Mouse (Mus musculus) hindbrain, embryonic 15.5 days (tissue): Measurements from ENCODE around the gene Erg. TPM values are rescaled to one million over a fixed set of nuclear protein-coding genes. Genes with fewer than 3 reads are reported as not detected.

Source experiments
- ATAC-seq: fragments of 200-750 bp; cut with Nextera tagmentation; 2 replicates; pipeline ENCODE4 v1.8.0; 2017; ENCODE audit warnings: low read depth, moderate number of reproducible peaks, moderate TSS enrichment; ENCODE audit not compliant: low FRiP score
- H3K27ac ChIP-seq: fragments of 300-500 bp; sonication (generic); replicated peaks from 2 replicates; pipeline ENCODE4 v1.5.1; 2015; ENCODE audit warnings: mild to moderate bottlenecking, inconsistent platforms
- H3K27me3 ChIP-seq: fragments of 300-500 bp; sonication (generic); 2 replicates; pipeline ENCODE4 v1.6.1; 2015; ENCODE audit warnings: control low read depth, inconsistent platforms
- H3K36me3 ChIP-seq: fragments of 300-500 bp; sonication (generic); 2 replicates; pipeline ENCODE4 v1.6.1; 2015; ENCODE audit warnings: control low read depth, inconsistent platforms
- H3K4me1 ChIP-seq: fragments of 300-500 bp; sonication (generic); replicated peaks from 2 replicates; pipeline ENCODE4 v1.6.1; 2015; ENCODE audit warnings: control low read depth, inconsistent platforms
- H3K4me2 ChIP-seq: fragments of 300-500 bp; sonication (generic); 2 replicates; pipeline ENCODE4 v1.6.1; 2015; ENCODE audit warnings: moderate library complexity, mild to moderate bottlenecking, inconsistent platforms
- H3K4me3 ChIP-seq: fragments of 300-500 bp; sonication (generic); 2 replicates; pipeline ENCODE4 v1.5.1; 2015; ENCODE audit warnings: mild to moderate bottlenecking, inconsistent platforms
- H3K9ac ChIP-seq: fragments of 300-500 bp; sonication (generic); 2 replicates; pipeline ENCODE4 v1.6.1; 2015; ENCODE audit warnings: inconsistent platforms
- H3K9me3 ChIP-seq: fragments of 300-500 bp; sonication (generic); 2 replicates; pipeline ENCODE4 v1.6.1; 2016; ENCODE audit warnings: control low read depth, inconsistent platforms
- WGBS: fragments of 180-500 bp; shearing (Covaris S2); methylation state at CpG from one replicate; pipeline ENCODE4 v1.1.7; 2015; 5-methylcytosine and 5-hydroxymethylcytosine counted together
- polyA plus RNA-seq: library from polyadenylated mRNA; unstranded; fragments of >200 nt; fragmentation: Nextera tagmentation; extraction: Ambion mirVana; gene quantifications from 2 replicates; pipeline ENCODE4 v1.2.1, GENCODE M21; 2015

Erg gene
- polyA plus RNA-seq, 1 experiment from 2014 or later = 2.6 TPM

- H3K9me3 ChIP-seq = no peaks in the 10 kb centered on the region
- H3K4me1 ChIP-seq = no peaks in the 10 kb centered on the region
- H3K9ac ChIP-seq = no peak overlapping the region
- H3K4me3 ChIP-seq = no peak overlapping the region
- no peak for ATAC-seq
- H3K27me3 ChIP-seq = no peaks in the 10 kb centered on the region
- H3K4me2 ChIP-seq = no peak overlapping the region
- H3K36me3 ChIP-seq = no peaks in the 10 kb centered on the region
- WGBS = 27% methylated on average over 3 of the region's 3 CpGs
- H3K27ac ChIP-seq = no peak overlapping the region
Measured at GRCm38 (mm10) chr16:95350499-95350898, 235.9 kb downstream of the Erg start.

- Histone ChIP-seq H3K9ac (no peak overlapping the region), H3K4me3 (no peak overlapping the region), H3K4me1 (no peaks in the 10 kb centered on the region), H3K4me2 (no peak overlapping the region), H3K27me3 (no peaks in the 10 kb centered on the region), H3K9me3 (no peaks in the 10 kb centered on the region), H3K27ac (no peak overlapping the region), H3K36me3 (no peaks in the 10 kb centered on the region)
- ATAC-seq = no peak
- WGBS = 84% methylated on average over 5 of the region's 5 CpGs
Measured at GRCm38 (mm10) chr16:95349745-95350144, 236.6 kb downstream of the Erg start.

- no peaks in the 10 kb centered on the region for H3K4me1 ChIP-seq
- no peaks in the 10 kb centered on the region for H3K27me3 ChIP-seq
- no peak overlapping the region for H3K4me2 ChIP-seq
- no peak overlapping the region for H3K4me3 ChIP-seq
- no peak overlapping the region for H3K27ac ChIP-seq
- 91% methylated on average over 6 of the region's 6 CpGs for whole genome bisulfite sequencing
- H3K36me3 ChIP-seq = no peaks in the 10 kb centered on the region
- no peaks in the 10 kb centered on the region for H3K9me3 ChIP-seq
- ATAC-seq = no peak
- H3K9ac ChIP-seq = no peak overlapping the region
Measured at GRCm38 (mm10) chr16:95349344-95349743, 237.0 kb downstream of the Erg start.

GRCm38 (mm10) chr16:95348555-95348954 lies 237.8 kb downstream of the Erg start:
- no peak overlapping the region for H3K9ac ChIP-seq
- H3K4me3 ChIP-seq = no peak overlapping the region
- no peaks in the 10 kb centered on the region for H3K27me3 ChIP-seq
- WGBS = 94% methylated on average over 9 of the region's 9 CpGs
- H3K4me2 ChIP-seq = no peak overlapping the region
- ATAC-seq = no peak
- no peaks in the 10 kb centered on the region for H3K9me3 ChIP-seq
- H3K36me3 ChIP-seq = no peaks in the 10 kb centered on the region
- no peak overlapping the region for H3K27ac ChIP-seq
- no peaks in the 10 kb centered on the region for H3K4me1 ChIP-seq

- Histone ChIP-seq H3K4me3 (no peak overlapping the region), H3K4me1 (no peaks in the 10 kb centered on the region), H3K9ac (no peak overlapping the region), H3K9me3 (no peaks in the 10 kb centered on the region), H3K36me3 (no peaks in the 10 kb centered on the region), H3K27ac (no peak overlapping the region), H3K27me3 (0 out of 2 replicates have a peak, but pooled peaks cover 3% of the 10 kb centered on the region), H3K4me2 (no peak overlapping the region)
- WGBS = 20% methylated on average over 3 of the region's 3 CpGs
- no peak for ATAC-seq
Measured at GRCm38 (mm10) chr16:95347202-95347601, 239.2 kb downstream of the Erg start.

- no peak for ATAC-seq
- H3K4me1 ChIP-seq = peaks cover 10% of the 10 kb centered on the region
- 0 out of 2 replicates have a peak, but pooled peaks cover 3% of the 10 kb centered on the region for H3K27me3 ChIP-seq
- no peak overlapping the region for H3K4me2 ChIP-seq
- H3K9ac ChIP-seq = no peak overlapping the region
- H3K9me3 ChIP-seq = no peaks in the 10 kb centered on the region
- WGBS = 5% methylated on average over 5 of the region's 7 CpGs
- H3K27ac ChIP-seq = no peak overlapping the region
- H3K36me3 ChIP-seq = no peaks in the 10 kb centered on the region
- H3K4me3 ChIP-seq = no peak overlapping the region
Measured at GRCm38 (mm10) chr16:95345882-95346281, 240.5 kb downstream of the Erg start.

GRCm38 (mm10) chr16:95344961-95345360 lies 241.4 kb downstream of the Erg start:
- H3K9ac ChIP-seq = no peak overlapping the region
- no peaks in the 10 kb centered on the region for H3K36me3 ChIP-seq
- peaks cover 13% of the 10 kb centered on the region for H3K4me1 ChIP-seq
- no peak overlapping the region for H3K27ac ChIP-seq
- H3K9me3 ChIP-seq = no peaks in the 10 kb centered on the region
- no peak overlapping the region for H3K4me3 ChIP-seq
- ATAC-seq = no peak
- WGBS = 79% methylated on average over 10 of the region's 10 CpGs
- H3K4me2 ChIP-seq = no peak overlapping the region
- 0 out of 2 replicates have a peak, but pooled peaks cover 3% of the 10 kb centered on the region for H3K27me3 ChIP-seq

GRCm38 (mm10) chr16:95342030-95342429 lies 244.4 kb downstream of the Erg start:
- WGBS = 77% methylated on average over 8 of the region's 8 CpGs

GRCm38 (mm10) chr16:95340885-95341791 lies 245.3 kb downstream of the Erg start:
- Histone ChIP-seq H3K4me2 (peak overlapping the region; percentile 38), H3K9ac (no peak overlapping the region)
- 28% methylated on average over 28 of the region's 28 CpGs for WGBS

More at GRCm38 (mm10) chr16:95342030-95342429, 244.4 kb downstream of the Erg start:
- ATAC-seq = no peak
- no peak overlapping the region for H3K27ac ChIP-seq
- no peak overlapping the region for H3K4me3 ChIP-seq
- H3K9me3 ChIP-seq = no peaks in the 10 kb centered on the region
- no peak overlapping the region for H3K4me2 ChIP-seq
- no peaks in the 10 kb centered on the region for H3K36me3 ChIP-seq
- H3K27me3 ChIP-seq = 0 out of 2 replicates have a peak, but pooled peaks cover 3% of the 10 kb centered on the region
- peaks cover 13% of the 10 kb centered on the region for H3K4me1 ChIP-seq
- no peak overlapping the region for H3K9ac ChIP-seq

GRCm38 (mm10) chr16:95332159-95332558 lies 254.2 kb downstream of the Erg start:
- no peak overlapping the region for H3K4me2 ChIP-seq
- ATAC-seq = no peak
- no peaks in the 10 kb centered on the region for H3K9me3 ChIP-seq
- H3K36me3 ChIP-seq = no peaks in the 10 kb centered on the region
- no peaks in the 10 kb centered on the region for H3K4me1 ChIP-seq
- 84% methylated on average over 5 of the region's 5 CpGs for WGBS
- no peaks in the 10 kb centered on the region for H3K27me3 ChIP-seq
- H3K27ac ChIP-seq = no peak overlapping the region
- H3K9ac ChIP-seq = no peak overlapping the region
- no peak overlapping the region for H3K4me3 ChIP-seq

More at GRCm38 (mm10) chr16:95340885-95341791, 245.3 kb downstream of the Erg start:
- peak overlapping the region; percentile 53; the same call in 1 of the 2 replicates for H3K27ac ChIP-seq
- ATAC-seq = peak; percentile 92
- H3K36me3 ChIP-seq = no peaks in the 10 kb centered on the region
- 0 out of 2 replicates have a peak, but pooled peaks cover 3% of the 10 kb centered on the region for H3K27me3 ChIP-seq
- no peaks in the 10 kb centered on the region for H3K9me3 ChIP-seq
- H3K4me1 ChIP-seq = peaks cover 13% of the 10 kb centered on the region
- H3K4me3 ChIP-seq = no peak overlapping the region

- no peaks in the 10 kb centered on the region for H3K9me3 ChIP-seq
- WGBS = 73% methylated on average over 9 of the region's 9 CpGs
- no peak overlapping the region for H3K27ac ChIP-seq
- no peak overlapping the region for H3K9ac ChIP-seq
- no peaks in the 10 kb centered on the region for H3K4me1 ChIP-seq
- no peak overlapping the region for H3K4me2 ChIP-seq
- no peak overlapping the region for H3K4me3 ChIP-seq
- no peak for ATAC-seq
- H3K36me3 ChIP-seq = no peaks in the 10 kb centered on the region
- H3K27me3 ChIP-seq = no peaks in the 10 kb centered on the region
Measured at GRCm38 (mm10) chr16:95321945-95322625, 264.3 kb downstream of the Erg start.
